ENCODE assay signal across 8 mouse cellular contexts in genomic region chr2:13574801-13575150, GRCm38 (mm10). TPM values are rescaled to one million over a fixed set of nuclear protein-coding genes. Genes with fewer than 3 reads are reported as not detected.
DNase-seq lines count a peak whose midpoint lies in the region; ATAC-seq and TF ChIP-seq lines count a peak whose summit lies in the region.

No protein-coding gene starts in this region.

- no peak for TF ChIP-seq CTCF in G1E (IDR thresholded peaks at IDR 0.05; ENCODE audit: low read depth, low read length)
- no peak for TF ChIP-seq CTCF in embryonic fibroblast, embryonic 13.5 days (IDR thresholded peaks at IDR 0.05; ENCODE audit: borderline replicate concordance, insufficient read depth, low read length)
- TF ChIP-seq CTCF in thymus, adult 2 months (IDR thresholded peaks at IDR 0.05; ENCODE audit: borderline replicate concordance, control insufficient read depth, extremely low read depth, insufficient read depth, low read length, poor library complexity), result no peak; the same call in 1 of the 2 replicates

- H3K9me3 ChIP-seq in G1E (replicated peaks), result no peaks in the 10 kb centered on the region
- no peaks in the 10 kb centered on the region for H3K9me3 ChIP-seq in midbrain, embryonic 15.5 days

- DNase-seq in 416B (ENCODE audit: low read depth) (peak; percentile 83), G1E (ENCODE audit: low spot score) (peak; percentile 58), liver (peak; percentile 69)
- DNase-seq in heart, postnatal 14 days, result peak; percentile 55 to 59
- peak; percentile 66 for DNase-seq in thymus, adult 2 months
- DNase-seq in right cerebral cortex, postnatal 36 days (ENCODE audit: low spot score in 2 of 2), result no peak

- peak overlapping the region; percentile 67 for H3K9ac ChIP-seq in midbrain, embryonic 15.5 days

- H3K27ac ChIP-seq in embryonic fibroblast, embryonic 13.5 days (ENCODE audit: insufficient read depth, low read length), result peak overlapping the region; percentile 91
- peak overlapping the region; percentile 88 for H3K27ac ChIP-seq in midbrain, embryonic 15.5 days
- H3K27ac ChIP-seq in thymus, adult 2 months (ENCODE audit: control insufficient read depth, insufficient read depth, low read length), result peak overlapping the region; percentile 27

- intact Hi-C loops in heart, postnatal 14 days (cut with DNase I), result loop anchor here (2.0 to 5.0 kb wide), 2 partner anchors 162 to 284 kb away; no protein-coding TSS in a partner anchor

- peaks cover 66% of the 10 kb centered on the region for H3K27me3 ChIP-seq in G1E (ENCODE audit: insufficient read depth, low read length)
- no peaks in the 10 kb centered on the region for H3K27me3 ChIP-seq in midbrain, embryonic 15.5 days (replicated peaks)
- H3K27me3 ChIP-seq in thymus, adult 2 months (ENCODE audit: control insufficient read depth, insufficient read depth, low read length), result no peaks in the 10 kb centered on the region

- peaks cover 42% of the 10 kb centered on the region for H3K4me1 ChIP-seq in G1E (ENCODE audit: insufficient read depth, low read depth, low read length)
- H3K4me1 ChIP-seq in embryonic fibroblast, embryonic 13.5 days (ENCODE audit: control insufficient read depth, insufficient read depth, low read length), result no peaks in the 10 kb centered on the region
- peaks cover 37% of the 10 kb centered on the region for H3K4me1 ChIP-seq in midbrain, embryonic 15.5 days
- H3K4me1 ChIP-seq in thymus, adult 2 months (replicated peaks; ENCODE audit: control insufficient read depth, insufficient read depth, low read length), result peaks cover 4% of the 10 kb centered on the region

- H3K4me2 ChIP-seq in midbrain, embryonic 15.5 days, result peak overlapping the region; percentile 80

- peaks cover 12% of the 10 kb centered on the region for H3K36me3 ChIP-seq in G1E (replicated peaks)
- H3K36me3 ChIP-seq in midbrain, embryonic 15.5 days (replicated peaks), result no peaks in the 10 kb centered on the region
- peaks cover 15% of the 10 kb centered on the region for H3K36me3 ChIP-seq in thymus, adult 2 months (ENCODE audit: control insufficient read depth, insufficient read depth, low read length)

- ATAC-seq in G1E (ENCODE audit: extremely low read depth, insufficient number of reproducible peaks, low FRiP score, poor library complexity, severe bottlenecking), result peak; percentile 46
- peak; percentile 32 for ATAC-seq in midbrain, embryonic 15.5 days (replicated peaks)

- TF ChIP-seq POLR2A in embryonic fibroblast, embryonic 13.5 days (IDR thresholded peaks at IDR 0.05; ENCODE audit: low read depth, low read length), result peak; percentile 64
- TF ChIP-seq POLR2A in thymus, adult 2 months (IDR thresholded peaks at IDR 0.05; ENCODE audit: control insufficient read depth, extremely low read depth, insufficient read depth, low read length, poor library complexity), result no peak

- 0% methylated on average over 21 of the region's 21 CpGs for WGBS in midbrain, embryonic 15.5 days
- 1% methylated on average over 21 of the region's 21 CpGs for WGBS in thymus, adult 2 months

- peak overlapping the region; percentile 75 for H3K4me3 ChIP-seq in G1E (ENCODE audit: low read depth, low read length)
- H3K4me3 ChIP-seq in embryonic fibroblast, embryonic 13.5 days (ENCODE audit: insufficient read depth, low read length), result peak overlapping the region; percentile 94
- H3K4me3 ChIP-seq in midbrain, embryonic 15.5 days, result peak overlapping the region; percentile 58
- peak overlapping the region; percentile 74 for H3K4me3 ChIP-seq in thymus, adult 2 months (ENCODE audit: control insufficient read depth, insufficient read depth, low read length)

RNA-seq across cellular contexts. Expression of gene Vim, which starts 1.0 kb away (rescaled TPM):
- total RNA-seq in G1E (2014; fragmentation: Nextera tagmentation) (222 and 227 TPM in 2 replicates), G1E (2017) (1,355 and 1,410 TPM in 2 replicates)
- polyA plus RNA-seq in G1E (2012), result 451 and 565 TPM in 2 replicates
- 3,430 and 4,672 TPM in 2 replicates for polyA plus RNA-seq in embryonic fibroblast, embryonic 13.5 days (2011; ENCODE audit: insufficient read length, low read depth, missing spikeins)
- total RNA-seq in heart, postnatal 14 days (2021), result 100 to 1,000 TPM; 554 to 575 TPM
- 395 and 414 TPM in 2 replicates for polyA plus RNA-seq in midbrain, embryonic 15.5 days (2015; fragmentation: Nextera tagmentation; extraction: Ambion mirVana)
- polyA plus RNA-seq in thymus, adult 2 months (2012; rRNA removed), result 826 and 901 TPM in 2 replicates

RNA-seq across cellular contexts. Expression of gene Trdmt1, which starts 30.3 kb away (rescaled TPM):
- total RNA-seq in G1E (2014; fragmentation: Nextera tagmentation) (20.2 and 22.4 TPM in 2 replicates), G1E (2017) (7.3 and 9.1 TPM in 2 replicates)
- polyA plus RNA-seq in G1E (2012), result 0.44 and 0.56 TPM in 2 replicates
- 7.9 and 14.3 TPM in 2 replicates for polyA plus RNA-seq in embryonic fibroblast, embryonic 13.5 days (2011; ENCODE audit: insufficient read length, low read depth, missing spikeins)
- 1 to 10 TPM; 6.6 to 9.1 TPM for total RNA-seq in heart, postnatal 14 days (2021)
- polyA plus RNA-seq in midbrain, embryonic 15.5 days (2015; fragmentation: Nextera tagmentation; extraction: Ambion mirVana), result 6.3 and 8.0 TPM in 2 replicates
- polyA plus RNA-seq in thymus, adult 2 months (2012; rRNA removed), result 2.8 and 3.0 TPM in 2 replicates

Comparison
In these comparisons a context has a peak if more than half of its experiments do, and no peak if none do; other contexts are left out.
1. DNase-seq: peak in 416B (single experiment), G1E (single experiment), heart, postnatal 14 days (2 of 2), liver (single experiment) and thymus, adult 2 months (single experiment); none in right cerebral cortex, postnatal 36 days (0 of 2).
2. H3K27ac ChIP-seq: peak in every context shown above with its lines; median percentile 91 in embryonic fibroblast, embryonic 13.5 days; 88 in midbrain, embryonic 15.5 days; 27 in thymus, adult 2 months.
3. Peak in every context shown above with its lines, with median percentiles within 50 percentile points of each other: H3K4me3 ChIP-seq.